Mouse (Mus musculus) liver, embryonic 16.5 days (tissue): ENCODE measurements around the gene Tldc2. TPM values are rescaled to one million over a fixed set of nuclear protein-coding genes. Genes with fewer than 3 reads are reported as not detected.

Source experiments
- ATAC-seq: fragments of 200-750 bp; cut with Nextera tagmentation; 2 replicates; pipeline ENCODE4 v1.8.0; 2017; ENCODE audit warnings: low read depth, mild to moderate bottlenecking, moderate number of reproducible peaks, moderate library complexity
- H3K27ac ChIP-seq: fragments of 300-500 bp; sonication (generic); 2 replicates; pipeline ENCODE4 v1.5.1; 2014; ENCODE audit warnings: mild to moderate bottlenecking, low read length
- H3K27me3 ChIP-seq: fragments of 300-500 bp; sonication (generic); 2 replicates; pipeline ENCODE4 v1.6.1; 2014; ENCODE audit warnings: low read depth, low read length, mixed read lengths; ENCODE audit not compliant: control insufficient read depth, insufficient read depth
- H3K36me3 ChIP-seq: fragments of 300-500 bp; sonication (generic); 2 replicates; pipeline ENCODE4 v1.6.1; 2014; ENCODE audit warnings: mild to moderate bottlenecking; ENCODE audit not compliant: control insufficient read depth, insufficient read depth
- H3K4me1 ChIP-seq: fragments of 300-500 bp; sonication (generic); 2 replicates; pipeline ENCODE4 v1.6.1; 2014; ENCODE audit warnings: low read depth, low read length, mixed read lengths; ENCODE audit not compliant: control insufficient read depth
- H3K4me2 ChIP-seq: fragments of 300-500 bp; sonication (generic); 2 replicates; pipeline ENCODE4 v1.6.1; 2014; ENCODE audit warnings: low read depth, low read length, mixed read lengths
- H3K4me3 ChIP-seq: fragments of 300-500 bp; sonication (generic); 2 replicates; pipeline ENCODE4 v1.5.1; 2014; ENCODE audit warnings: low read depth, mild to moderate bottlenecking, low read length
- H3K9ac ChIP-seq: fragments of 300-500 bp; sonication (generic); 2 replicates; pipeline ENCODE4 v1.6.1; 2014; ENCODE audit warnings: low read depth, low read length
- H3K9me3 ChIP-seq: fragments of 300-500 bp; sonication (generic); replicated peaks from 2 replicates; pipeline ENCODE4 v1.6.1; 2016; ENCODE audit warnings: low read length; ENCODE audit not compliant: control insufficient read depth
- WGBS: fragments of 180-500 bp; shearing (Covaris S2); extraction: QIAGEN DNeasy Blood & Tissue Kit; methylation state at CpG from one replicate; pipeline ENCODE4 v1.1.7; 2014; ENCODE audit not compliant: insufficient replicate concordance; 5-methylcytosine and 5-hydroxymethylcytosine counted together
- polyA plus RNA-seq: library from polyadenylated mRNA; unstranded; fragments of >200 nt; fragmentation: Nextera tagmentation; extraction: Ambion mirVana; gene quantifications from 2 replicates; pipeline ENCODE4 v1.2.1, GENCODE M21; 2015

The Tldc2 gene
- polyA plus RNA-seq, 1 experiment from 2014 or later = not detected

- Histone ChIP-seq H3K36me3 (no peaks in the 10 kb centered on the region), H3K9ac (no peak overlapping the region), H3K27me3 (no peaks in the 10 kb centered on the region), H3K27ac (no peak overlapping the region), H3K4me2 (no peak overlapping the region), H3K4me3 (no peak overlapping the region), H3K9me3 (no peaks in the 10 kb centered on the region), H3K4me1 (no peaks in the 10 kb centered on the region)
- no peak for ATAC-seq
- WGBS = 68% methylated on average over 13 of the region's 13 CpGs
Measured at GRCm38 (mm10) chr2:157048395-157049181, 38.3 kb upstream of the Tldc2 start.

- Histone ChIP-seq H3K4me1 (no peaks in the 10 kb centered on the region), H3K36me3 (no peaks in the 10 kb centered on the region), H3K9ac (no peak overlapping the region), H3K27ac (no peak overlapping the region), H3K4me3 (no peak overlapping the region), H3K4me2 (no peak overlapping the region), H3K27me3 (no peaks in the 10 kb centered on the region), H3K9me3 (no peaks in the 10 kb centered on the region)
- 78% methylated on average over 8 of the region's 8 CpGs for WGBS
- no peak for ATAC-seq
Measured at GRCm38 (mm10) chr2:157049831-157050243, 37.0 kb upstream of the Tldc2 start.

DNA sequence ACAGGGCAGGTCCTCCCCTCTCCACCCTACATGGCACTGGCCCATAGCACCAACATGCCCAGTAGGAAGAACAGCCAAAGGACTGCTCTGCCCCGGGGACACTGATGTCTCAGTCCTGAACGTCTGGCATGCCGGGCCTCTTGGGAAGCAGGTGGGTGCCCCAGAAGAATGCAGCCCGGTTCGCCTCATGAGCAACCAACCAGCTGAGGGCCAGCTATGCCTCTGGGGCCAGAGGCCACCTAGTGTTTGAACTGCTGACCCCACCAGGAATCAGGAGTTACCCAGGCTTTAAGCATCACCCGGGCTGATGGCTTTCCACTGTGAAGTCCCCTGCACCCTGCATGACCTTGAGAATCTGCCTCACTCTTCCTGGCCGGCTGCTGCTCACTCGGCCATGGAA is 34.4 kb upstream of the Tldc2 start:
- Histone ChIP-seq H3K9me3 (no peaks in the 10 kb centered on the region), H3K27me3 (no peaks in the 10 kb centered on the region), H3K4me2 (no peak overlapping the region), H3K27ac (no peak overlapping the region), H3K4me1 (no peaks in the 10 kb centered on the region), H3K4me3 (no peak overlapping the region), H3K36me3 (no peaks in the 10 kb centered on the region), H3K9ac (no peak overlapping the region)
- no peak for ATAC-seq
- WGBS = 65% methylated on average over 8 of the region's 8 CpGs

- Histone ChIP-seq H3K9me3 (no peaks in the 10 kb centered on the region), H3K4me2 (no peak overlapping the region), H3K4me3 (no peak overlapping the region), H3K36me3 (no peaks in the 10 kb centered on the region), H3K9ac (no peak overlapping the region), H3K27me3 (no peaks in the 10 kb centered on the region), H3K27ac (no peak overlapping the region), H3K4me1 (no peaks in the 10 kb centered on the region)
- WGBS = 78% methylated on average over 5 of the region's 5 CpGs
- ATAC-seq = no peak
Measured at GRCm38 (mm10) chr2:157053124-157053523, 33.7 kb upstream of the Tldc2 start.

DNA sequence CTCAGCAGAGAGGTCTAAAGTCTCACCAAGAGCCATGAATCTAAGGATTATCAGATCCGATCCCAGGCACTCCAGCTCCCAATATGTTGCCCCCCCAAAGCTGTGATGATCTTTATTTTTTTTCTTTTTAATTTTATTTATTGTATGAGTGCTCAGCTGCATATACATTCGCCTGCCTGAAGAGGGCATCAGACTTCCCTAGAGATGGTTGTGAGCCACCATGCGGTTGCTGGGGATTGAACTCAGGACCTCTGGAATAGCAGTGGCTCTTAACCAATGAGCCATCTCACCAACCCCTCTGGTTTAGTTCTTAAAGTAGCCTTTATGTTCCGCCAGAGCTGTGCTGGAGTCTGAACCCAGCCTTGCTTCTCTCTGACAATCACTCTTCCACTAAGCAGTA is 33.1 kb upstream of the Tldc2 start:
- H3K27ac ChIP-seq = no peak overlapping the region
- no peak overlapping the region for H3K4me3 ChIP-seq
- 53% methylated on average over 4 of the region's 4 CpGs for WGBS
- H3K4me2 ChIP-seq = no peak overlapping the region
- H3K9ac ChIP-seq = no peak overlapping the region
- H3K4me1 ChIP-seq = no peaks in the 10 kb centered on the region; the same call in 1 of the 2 replicates
- no peaks in the 10 kb centered on the region for H3K36me3 ChIP-seq
- no peaks in the 10 kb centered on the region for H3K9me3 ChIP-seq
- ATAC-seq = no peak
- no peaks in the 10 kb centered on the region for H3K27me3 ChIP-seq

DNA sequence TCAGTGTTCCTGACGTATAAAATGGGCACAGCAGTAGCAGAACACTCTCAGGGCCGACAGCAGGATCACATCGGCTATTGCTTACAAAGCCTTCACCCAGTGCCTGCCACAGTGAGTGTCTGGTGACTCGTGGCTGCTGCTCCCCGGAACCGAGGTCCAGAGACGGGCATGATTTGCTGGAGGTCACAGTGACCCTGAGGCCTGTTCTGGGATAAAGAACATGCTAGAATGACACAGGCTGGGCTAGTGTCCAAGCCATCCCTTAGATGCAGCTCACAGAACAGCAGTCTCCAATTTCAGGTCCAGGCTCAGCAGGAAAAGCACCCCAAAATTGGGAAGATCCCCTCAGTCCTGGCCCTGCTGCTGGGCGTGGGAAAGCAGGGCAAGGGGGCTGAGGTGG is 32.6 kb upstream of the Tldc2 start:
- no peak overlapping the region for H3K4me2 ChIP-seq
- no peaks in the 10 kb centered on the region for H3K27me3 ChIP-seq
- 56% methylated on average over 8 of the region's 8 CpGs for WGBS
- H3K4me3 ChIP-seq = no peak overlapping the region
- no peak overlapping the region for H3K27ac ChIP-seq
- H3K36me3 ChIP-seq = no peaks in the 10 kb centered on the region
- no peaks in the 10 kb centered on the region; the same call in 1 of the 2 replicates for H3K4me1 ChIP-seq
- no peak for ATAC-seq
- H3K9me3 ChIP-seq = no peaks in the 10 kb centered on the region
- no peak overlapping the region for H3K9ac ChIP-seq

DNA sequence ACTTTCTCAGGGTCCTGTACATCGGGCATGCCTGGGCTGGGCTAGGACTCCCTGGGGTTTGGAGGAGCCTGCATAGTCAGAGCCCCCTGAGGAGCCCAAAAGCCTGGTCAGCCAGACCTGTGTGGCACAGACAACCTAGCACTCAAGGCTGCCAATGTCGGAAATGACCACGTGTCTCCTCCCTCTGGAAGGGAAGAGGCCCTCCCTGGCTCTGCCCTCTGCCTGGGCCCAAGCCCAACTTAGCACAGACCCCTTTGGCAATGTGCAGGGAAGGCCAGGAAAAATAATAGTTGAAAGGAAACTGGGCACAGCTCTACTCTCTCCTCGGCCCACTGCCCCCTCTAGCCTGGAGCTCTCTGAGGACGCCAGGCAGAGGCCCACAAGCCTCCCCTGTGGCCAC is 32.0 kb upstream of the Tldc2 start:
- 58% methylated on average over 5 of the region's 5 CpGs for WGBS
- Histone ChIP-seq H3K36me3 (no peaks in the 10 kb centered on the region), H3K4me2 (no peak overlapping the region), H3K27ac (no peak overlapping the region), H3K9me3 (no peaks in the 10 kb centered on the region), H3K9ac (no peak overlapping the region), H3K27me3 (no peaks in the 10 kb centered on the region), H3K4me3 (no peak overlapping the region), H3K4me1 (no peaks in the 10 kb centered on the region; the same call in 1 of the 2 replicates)
- ATAC-seq = no peak

DNA sequence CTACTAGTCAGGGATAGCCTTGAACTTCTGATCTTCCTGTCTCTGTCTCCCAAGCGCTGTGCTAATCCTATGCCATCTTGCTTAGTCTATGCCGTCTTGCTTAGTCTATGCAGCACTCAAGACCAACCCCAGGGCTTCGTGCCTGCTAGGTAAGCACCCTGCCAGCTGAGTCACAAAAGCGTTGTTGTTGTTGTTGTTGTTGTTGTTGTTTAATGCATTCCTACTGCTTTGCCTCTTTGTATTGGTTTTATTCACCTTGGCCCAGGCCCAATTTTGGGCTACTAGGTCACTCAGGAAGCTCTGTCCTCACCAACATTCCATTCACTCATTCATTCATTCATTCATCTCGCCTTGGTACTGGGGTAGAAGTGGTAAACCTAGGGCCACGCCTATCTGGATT is 31.1 kb upstream of the Tldc2 start:
- H3K36me3 ChIP-seq = no peaks in the 10 kb centered on the region
- H3K4me1 ChIP-seq = no peaks in the 10 kb centered on the region; the same call in 1 of the 2 replicates
- WGBS = 70% methylated on average over 6 of the region's 6 CpGs

DNA sequence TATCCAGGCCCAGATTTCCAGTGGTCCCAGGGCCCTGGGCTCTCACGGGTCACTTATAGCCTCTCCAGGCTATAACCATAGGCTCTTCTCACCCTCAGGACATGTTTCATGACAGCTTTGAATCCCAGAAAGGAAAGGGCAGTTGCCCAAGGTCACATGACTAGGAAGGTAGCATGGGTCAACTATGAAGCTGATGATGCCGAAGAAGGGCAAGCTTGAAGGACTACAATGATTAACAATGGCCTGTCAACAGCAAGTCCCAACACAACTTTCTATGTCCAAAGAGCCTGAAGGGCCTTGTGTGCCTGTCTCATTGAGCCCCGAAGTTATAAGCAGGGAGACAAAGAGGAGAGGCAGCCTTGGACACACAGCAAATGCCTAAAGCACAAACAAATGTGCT is 29.7 kb upstream of the Tldc2 start:
- 60% methylated on average over 3 of the region's 3 CpGs for whole genome bisulfite sequencing
- ATAC-seq = no peak
- no peaks in the 10 kb centered on the region for H3K9me3 ChIP-seq

More for the DNA sequence above, 31.1 kb upstream of the Tldc2 start:
- Histone ChIP-seq H3K4me2 (no peak overlapping the region), H3K9me3 (no peaks in the 10 kb centered on the region), H3K9ac (no peak overlapping the region), H3K27me3 (no peaks in the 10 kb centered on the region), H3K4me3 (no peak overlapping the region), H3K27ac (no peak overlapping the region)
- no peak for ATAC-seq

More for the DNA sequence above, 29.7 kb upstream of the Tldc2 start:
- no peak overlapping the region for H3K4me3 ChIP-seq
- no peak overlapping the region for H3K9ac ChIP-seq
- H3K27me3 ChIP-seq = no peaks in the 10 kb centered on the region
- no peak overlapping the region for H3K27ac ChIP-seq
- no peaks in the 10 kb centered on the region for H3K36me3 ChIP-seq
- H3K4me2 ChIP-seq = no peak overlapping the region
- no peaks in the 10 kb centered on the region; the same call in 1 of the 2 replicates for H3K4me1 ChIP-seq
